Mouse (Mus musculus) 3134 (cell line): ENCODE measurements around the gene Il2rb.

ENCODE experiments used
- DNase-seq: peaks from one replicate; pipeline ENCODE4 v3.0.0-alpha.2; 2011; ENCODE audit warnings: low spot score; ENCODE audit not compliant: insufficient read length; ENCODE audit errors: extremely low read depth

Gene Il2rb

DNA sequence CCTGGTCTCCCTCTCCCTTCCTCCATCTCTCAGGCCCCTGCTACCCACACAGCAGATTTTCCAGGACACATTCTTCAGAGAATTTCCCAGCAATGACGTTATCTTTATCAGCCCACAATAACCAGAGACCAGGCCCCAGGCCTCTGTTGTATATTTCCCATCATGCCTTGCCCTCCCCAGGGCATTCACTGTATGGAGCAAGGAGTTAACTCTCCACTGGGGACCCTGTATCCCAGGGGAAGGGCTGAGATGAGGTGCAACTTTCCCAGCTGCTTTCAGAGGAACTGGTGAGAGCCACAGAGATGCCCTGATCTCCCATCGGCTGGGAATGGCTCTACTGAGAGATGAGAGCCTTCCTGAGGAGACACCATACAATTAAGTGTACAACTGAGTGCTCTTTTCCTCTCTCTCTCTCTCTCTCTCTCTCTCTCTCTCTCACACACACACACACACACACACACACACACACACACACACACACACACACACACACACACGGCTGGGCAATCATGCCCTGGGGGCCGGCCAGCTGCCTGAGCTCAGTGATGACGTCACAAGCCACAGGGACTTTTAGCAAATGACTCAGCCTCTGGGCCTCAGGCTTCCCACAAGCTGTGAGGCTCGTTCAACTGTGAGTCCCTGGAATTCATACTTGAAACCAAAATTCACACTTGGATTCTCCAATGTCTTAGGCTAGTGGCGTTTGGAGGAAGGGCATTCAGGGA is 45.2 kb downstream of the Il2rb start:
- DNase-seq, result peak; percentile 90

DNA sequence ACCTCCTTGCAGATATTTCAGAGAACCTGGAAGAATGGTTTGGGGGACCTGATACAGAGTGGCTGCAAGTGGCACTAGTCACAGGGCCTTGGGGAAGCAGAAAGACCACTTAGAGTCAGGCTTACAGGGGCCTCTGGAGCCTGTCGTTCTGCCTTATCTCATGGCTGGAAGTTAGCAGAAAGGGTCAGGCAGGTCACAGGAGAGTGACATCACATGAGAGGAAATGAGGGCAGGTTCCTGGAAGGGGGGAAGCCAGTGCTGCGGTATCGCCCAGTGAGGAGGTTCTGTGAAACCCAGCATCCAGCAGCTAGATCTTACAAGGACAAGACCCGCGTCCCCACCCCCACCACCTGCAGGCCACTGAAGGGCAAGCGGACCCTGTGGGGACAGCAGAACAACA is 45.9 kb downstream of the Il2rb start:
- peak; percentile 41 for DNase-seq

DNA sequence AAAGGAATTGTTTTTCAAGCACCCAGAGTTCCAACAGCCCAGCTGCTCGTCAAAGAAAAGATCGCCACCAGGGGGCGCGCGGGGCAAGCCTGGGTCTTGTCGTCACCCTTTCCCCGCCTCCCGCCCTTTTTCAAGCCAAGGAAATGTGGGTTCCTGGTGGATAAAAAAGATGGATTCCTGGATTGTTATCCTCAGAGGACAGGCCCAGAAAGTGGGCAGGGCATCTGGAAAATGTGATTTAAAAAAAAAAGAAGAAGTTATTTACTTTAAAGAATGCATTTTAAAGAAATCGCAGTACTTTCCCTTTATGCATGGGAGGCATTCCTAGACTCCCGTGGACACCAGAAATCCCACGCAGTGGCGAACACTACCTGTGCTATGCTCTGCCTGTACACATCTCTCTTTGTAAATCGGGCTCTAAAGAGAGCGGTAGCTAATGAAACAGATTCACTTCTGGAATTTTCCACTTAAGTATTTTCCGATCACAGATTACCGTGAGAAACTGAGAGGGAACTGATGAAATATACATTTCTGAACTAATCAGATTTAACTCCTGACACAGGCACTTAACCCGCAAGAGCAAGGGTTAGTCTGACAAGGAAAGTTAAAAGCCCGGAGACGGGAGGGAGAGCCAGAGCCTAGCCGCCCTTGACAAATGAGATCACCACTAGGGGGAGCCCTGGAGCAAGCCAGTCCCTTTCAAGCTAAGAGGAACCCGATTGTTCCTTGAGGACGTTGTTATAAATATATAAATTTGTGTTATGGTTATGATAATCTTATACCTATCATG is 47.1 kb downstream of the Il2rb start:
- DNase-seq, result peak; percentile 83

- DNase-seq, result no peak
Observed at GRCm38 (mm10) chr15:78447121-78447520, 48.0 kb downstream of the Il2rb start.

DNA sequence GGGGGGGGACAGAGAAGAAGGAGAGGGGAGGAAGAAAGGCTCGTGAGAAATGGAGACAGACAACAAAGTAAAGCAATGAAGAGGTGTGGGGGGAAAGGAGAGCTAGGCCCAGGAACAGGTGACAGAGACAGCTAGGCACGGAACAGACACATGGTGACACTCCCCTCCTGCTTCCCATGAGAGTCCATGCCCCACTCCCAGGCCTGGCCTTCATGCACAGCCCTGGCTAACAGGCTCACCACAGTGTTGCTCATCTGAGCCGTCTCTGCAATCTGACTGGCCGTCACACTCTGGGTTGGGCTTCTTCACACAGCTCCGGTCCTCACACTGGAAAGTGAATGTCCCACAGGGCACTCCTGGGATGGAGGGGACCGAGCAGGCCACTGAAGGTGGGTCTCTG is 51.2 kb downstream of the Il2rb start:
- DNase-seq, result no peak

DNA sequence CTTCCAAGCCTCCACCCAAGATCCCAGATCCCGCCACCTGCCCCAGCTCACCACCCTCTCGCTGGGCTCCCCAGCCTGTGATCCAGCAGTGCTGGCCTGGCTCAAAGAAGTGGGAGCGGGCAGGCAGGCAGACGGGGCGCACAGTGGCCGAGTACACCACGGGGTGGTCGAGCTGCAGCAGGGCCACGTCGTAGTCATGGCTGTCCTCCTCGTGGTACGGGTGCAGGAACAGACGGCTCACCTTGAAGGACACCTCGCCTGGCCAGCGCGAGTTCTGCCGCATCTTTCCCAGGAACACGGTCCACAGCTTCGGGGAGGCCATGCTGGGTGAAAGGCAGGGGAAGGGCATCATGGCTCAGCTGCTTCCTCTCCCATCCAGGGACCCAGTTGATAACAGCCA is 52.8 kb downstream of the Il2rb start:
- DNase-seq, result no peak

DNA sequence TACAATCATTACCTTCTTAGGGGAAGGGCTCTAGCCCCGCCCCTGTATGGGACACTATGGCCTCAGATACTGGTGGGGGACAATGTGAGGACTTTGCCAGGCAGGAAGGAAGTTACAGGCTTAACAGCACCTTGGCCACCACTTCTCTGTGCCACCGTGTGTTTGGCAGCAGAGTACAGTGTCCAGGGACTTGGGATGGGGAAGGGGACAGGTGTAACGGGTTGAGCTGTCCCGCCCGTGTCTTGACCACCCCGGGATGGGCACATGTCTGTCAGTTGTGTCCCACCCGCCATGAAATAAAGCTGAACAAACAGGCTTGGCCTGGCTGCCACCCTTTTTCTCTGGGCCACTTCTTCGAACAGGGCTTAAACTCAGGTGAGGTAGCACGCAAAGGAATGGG is 56.1 kb downstream of the Il2rb start:
- DNase-seq, result no peak

DNA sequence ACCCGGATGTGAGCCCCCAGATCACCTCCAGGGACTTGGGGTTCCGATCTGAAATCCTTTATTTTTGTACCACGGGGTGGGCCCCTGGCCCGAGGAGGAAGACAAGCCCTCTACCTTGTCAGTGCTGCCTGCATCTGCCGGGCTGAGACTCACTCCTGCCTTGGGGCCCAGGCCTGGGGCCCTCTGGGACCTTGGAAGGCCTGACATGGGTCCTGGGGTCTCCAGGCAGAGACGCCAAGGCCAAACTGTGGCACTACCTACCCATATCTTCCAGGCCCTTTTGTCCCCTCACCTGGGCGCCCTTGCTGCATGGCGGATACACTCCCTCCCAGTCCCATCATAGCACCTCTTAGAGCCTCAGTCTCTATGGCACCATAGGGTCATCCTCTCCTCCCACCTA is 56.6 kb downstream of the Il2rb start:
- DNase-seq, result no peak

- DNase-seq, result no peak
Observed at GRCm38 (mm10) chr15:78438018-78438394, 57.1 kb downstream of the Il2rb start.

GRCm38 (mm10) chr15:78437237-78438017 is 57.6 kb downstream of the Il2rb start:
- DNase-seq, result no peak

- DNase-seq, result peak; percentile 70
Observed at GRCm38 (mm10) chr15:78436380-78437192, 58.5 kb downstream of the Il2rb start.

DNA sequence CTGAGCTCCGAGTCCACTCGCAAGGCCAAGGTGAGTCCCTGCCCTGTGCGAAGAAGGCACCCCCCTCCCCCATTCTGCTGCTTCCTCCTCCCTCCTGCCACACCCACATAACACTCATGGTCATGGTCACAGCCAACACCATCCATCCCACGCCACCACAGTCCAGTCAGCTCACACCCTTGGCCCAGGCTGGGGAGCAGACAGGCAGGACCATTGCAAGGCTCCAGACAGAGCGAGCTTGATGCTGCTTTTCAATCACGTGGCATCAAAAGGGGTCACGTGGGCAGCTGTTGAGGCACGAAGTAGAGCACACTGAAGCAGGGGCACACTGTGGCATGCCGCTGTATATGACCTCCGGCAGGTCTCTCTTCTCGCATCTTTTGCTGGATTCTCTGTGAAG is 59.4 kb downstream of the Il2rb start:
- DNase-seq, result no peak

- DNase-seq, result no peak
Observed at GRCm38 (mm10) chr15:78434896-78435520, 60.1 kb downstream of the Il2rb start.

DNA sequence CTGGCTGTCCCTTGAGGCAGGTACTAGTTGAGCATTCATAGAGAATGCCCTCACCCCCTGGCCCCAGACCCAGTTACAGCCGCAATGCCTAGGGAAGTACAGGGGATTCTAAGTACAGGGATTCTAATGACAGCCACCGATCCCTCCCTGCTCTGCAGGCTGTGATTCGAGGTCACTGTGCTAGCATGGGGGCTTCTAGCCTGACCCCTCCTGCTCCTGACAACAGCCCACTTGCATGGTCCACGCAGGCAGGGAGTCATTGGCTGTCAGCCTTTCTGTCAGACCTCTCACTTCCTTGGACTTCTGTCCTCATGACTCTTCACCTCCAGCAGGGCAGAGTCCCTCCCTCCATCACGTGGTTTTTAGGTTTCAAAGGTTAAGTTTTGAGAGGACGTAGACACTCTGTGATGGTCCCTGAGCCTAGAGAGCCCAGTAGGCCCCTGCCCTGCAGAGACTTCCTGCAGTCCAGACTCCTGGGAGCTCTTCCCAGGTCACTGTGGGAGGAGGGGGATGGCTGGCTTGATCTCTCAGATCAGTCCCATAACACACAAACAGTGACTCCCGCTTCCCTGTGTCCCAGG is 63.4 kb downstream of the Il2rb start:
- DNase-seq, result no peak

GRCm38 (mm10) chr15:78430874-78431273 is 64.2 kb downstream of the Il2rb start:
- DNase-seq, result no peak

GRCm38 (mm10) chr15:78429871-78430622 is 65.0 kb downstream of the Il2rb start:
- DNase-seq, result no peak
